Mouse (Mus musculus) kidney, adult 11 months (tissue): Measurements from ENCODE around the gene Ankfy1.

Experiments used
- DNase-seq: peaks from one replicate; pipeline ENCODE4 v3.0.0; 2022

The Ankfy1 gene

GRCm38 (mm10) chr11:72795455-72796295, 105.9 kb downstream of the Ankfy1 start, which contains the start of the genes Cyb5d2 and Zzef1:
Gene Cyb5d2, minus strand, starts transcription at chr11:72796142.
Gene Zzef1, plus strand, starts transcription at chr11:72796226.
- peak; percentile 97 for DNase-seq

GRCm38 (mm10) chr11:72796296-72796687, 106.5 kb downstream of the Ankfy1 start:
- no peak for DNase-seq

GRCm38 (mm10) chr11:72796773-72797338, 107.0 kb downstream of the Ankfy1 start:
- peak; percentile 4 for DNase-seq

GRCm38 (mm10) chr11:72798112-72798511, 108.3 kb downstream of the Ankfy1 start:
- DNase-seq: no peak

GRCm38 (mm10) chr11:72801182-72801581, 111.4 kb downstream of the Ankfy1 start:
- DNase-seq: no peak

GRCm38 (mm10) chr11:72803038-72803437, 113.2 kb downstream of the Ankfy1 start:
- DNase-seq: no peak

- DNase-seq: no peak
Measured at GRCm38 (mm10) chr11:72804586-72804985, 114.8 kb downstream of the Ankfy1 start.

- no peak for DNase-seq
Measured at GRCm38 (mm10) chr11:72805232-72805631, 115.4 kb downstream of the Ankfy1 start.

- DNase-seq: no peak
Measured at GRCm38 (mm10) chr11:72806556-72806955, 116.8 kb downstream of the Ankfy1 start.

GRCm38 (mm10) chr11:72807992-72808391, 118.2 kb downstream of the Ankfy1 start:
- DNase-seq: no peak

- DNase-seq: no peak
Measured at GRCm38 (mm10) chr11:72813687-72814086, 123.9 kb downstream of the Ankfy1 start.

- no peak for DNase-seq
Measured at GRCm38 (mm10) chr11:72814188-72814587, 124.4 kb downstream of the Ankfy1 start.

- DNase-seq: no peak
Measured at GRCm38 (mm10) chr11:72816859-72817258, 127.1 kb downstream of the Ankfy1 start.

- no peak for DNase-seq
Measured at GRCm38 (mm10) chr11:72818067-72818466, 128.3 kb downstream of the Ankfy1 start.

- DNase-seq: no peak
Measured at GRCm38 (mm10) chr11:72821041-72821440, 131.2 kb downstream of the Ankfy1 start.
